Mouse (Mus musculus) C2C12 (cell line): Measurements from ENCODE around the gene Agtr1a. TPM values are rescaled to one million over a fixed set of nuclear protein-coding genes. Genes with fewer than 3 reads are reported as not detected.

Source experiments
- H3K27me3 ChIP-seq: one replicate; pipeline ENCODE4 v1.6.1; 2011; ENCODE audit not compliant: control insufficient read depth, insufficient read depth, insufficient read length
- H3K36me3 ChIP-seq: one replicate; pipeline ENCODE4 v1.6.1; 2011; ENCODE audit not compliant: control insufficient read depth, insufficient read depth
- H3K4me3 ChIP-seq: one replicate; pipeline ENCODE4 v1.5.1; 2011; ENCODE audit warnings: mild to moderate bottlenecking, control low read depth; ENCODE audit not compliant: poor library complexity, insufficient read depth, severe bottlenecking
- H3K79me2 ChIP-seq: one replicate; pipeline ENCODE4 v1.6.1; 2011; ENCODE audit not compliant: control insufficient read depth, insufficient read depth
- H3K79me3 ChIP-seq: one replicate; pipeline ENCODE4 v1.6.1; 2011; ENCODE audit warnings: low read depth, control low read depth
- H3ac ChIP-seq: one replicate; pipeline ENCODE3; 2011; ENCODE audit warnings: low read depth; ENCODE audit not compliant: control insufficient read depth, insufficient read length
- CEBPB ChIP-seq: IDR thresholded peaks from one replicate; pipeline ENCODE4 v1.6.1; 2011; ENCODE audit warnings: low read depth, mild to moderate bottlenecking, control low read depth, moderate library complexity
- CTCF ChIP-seq: IDR thresholded peaks from one replicate; pipeline ENCODE4 v1.5.1; 2011; ENCODE audit not compliant: control insufficient read depth, insufficient read depth, insufficient read length
- FOSL1 ChIP-seq: IDR thresholded peaks from one replicate; pipeline ENCODE4 v1.8.0; 2011; ENCODE audit warnings: mild to moderate bottlenecking, low read length; ENCODE audit not compliant: poor library complexity, insufficient read depth, severe bottlenecking
- MAX ChIP-seq: IDR thresholded peaks from one replicate; pipeline ENCODE4 v1.6.1; 2011; ENCODE audit warnings: mild to moderate bottlenecking, control low read depth
- MYOD1 ChIP-seq: IDR thresholded peaks from one replicate; pipeline ENCODE4 v1.6.1; 2011; ENCODE audit warnings: low read depth; ENCODE audit not compliant: control insufficient read depth, insufficient read length
- MYOG ChIP-seq: IDR thresholded peaks from one replicate; pipeline ENCODE4 v1.6.1; 2011; ENCODE audit not compliant: control insufficient read depth, insufficient read length; ENCODE audit errors: extremely low read depth
- USF1 ChIP-seq: IDR thresholded peaks from one replicate; pipeline ENCODE4 v1.6.1; 2011; ENCODE audit warnings: low read depth, mild to moderate bottlenecking, control low read depth, moderate library complexity
- polyA plus RNA-seq: library from polyadenylated mRNA; unstranded; fragments of >200 nt; fragmentation: generic; extraction: Trizol; gene quantifications from one replicate; pipeline ENCODE4 v1.2.1, GENCODE M21; 2012; ENCODE audit warnings: missing spikeins

Agtr1a gene
- polyA plus RNA-seq, 1 experiment: not detected

GRCm38 (mm10) chr13:30332581-30332980 is 3.7 kb upstream of the Agtr1a start:
- H3K27me3 ChIP-seq: peaks cover 7% of the 10 kb centered on the region

GRCm38 (mm10) chr13:30334667-30335066 is 1.6 kb upstream of the Agtr1a start:
- Histone ChIP-seq H3K36me3 (no peaks in the 10 kb centered on the region), H3K4me3 (no peak overlapping the region), H3K27me3 (peaks cover 12% of the 10 kb centered on the region), H3K79me3 (no peaks in the 10 kb centered on the region), H3K79me2 (no peaks in the 10 kb centered on the region), H3ac (no peak overlapping the region)
- no peak for TF ChIP-seq CTCF
- TF ChIP-seq MYOG: no peak
- no peak for TF ChIP-seq USF1
- no peak for TF ChIP-seq FOSL1
- TF ChIP-seq CEBPB: no peak
- TF ChIP-seq MAX: no peak
- no peak for TF ChIP-seq MYOD1

More at GRCm38 (mm10) chr13:30332581-30332980, 3.7 kb upstream of the Agtr1a start:
- no peaks in the 10 kb centered on the region for H3K36me3 ChIP-seq
- TF ChIP-seq MYOD1 (no peak), CEBPB (no peak), MAX (no peak), CTCF (no peak), FOSL1 (no peak), USF1 (no peak), MYOG (no peak)
- no peaks in the 10 kb centered on the region for H3K79me2 ChIP-seq
- H3ac ChIP-seq: no peak overlapping the region
- no peaks in the 10 kb centered on the region for H3K79me3 ChIP-seq
- no peak overlapping the region for H3K4me3 ChIP-seq

GRCm38 (mm10) chr13:30336913-30337312 is 672 bp downstream of the Agtr1a start:
- Histone ChIP-seq H3K79me2 (no peaks in the 10 kb centered on the region), H3ac (no peak overlapping the region), H3K79me3 (no peaks in the 10 kb centered on the region), H3K27me3 (peaks cover 16% of the 10 kb centered on the region), H3K4me3 (no peak overlapping the region), H3K36me3 (no peaks in the 10 kb centered on the region)
- TF ChIP-seq MYOG: no peak

- no peaks in the 10 kb centered on the region for H3K79me2 ChIP-seq
- no peak overlapping the region for H3K4me3 ChIP-seq
- TF ChIP-seq CTCF (no peak), USF1 (no peak), MAX (no peak), CEBPB (no peak), MYOG (no peak), MYOD1 (no peak), FOSL1 (no peak)
Observed at GRCm38 (mm10) chr13:30337646-30338045, 1.4 kb downstream of the Agtr1a start.

GRCm38 (mm10) chr13:30338576-30338975 is 2.3 kb downstream of the Agtr1a start:
- H3K4me3 ChIP-seq: no peak overlapping the region
- no peaks in the 10 kb centered on the region for H3K79me3 ChIP-seq
- TF ChIP-seq MYOG (no peak), CEBPB (no peak), MAX (no peak), CTCF (no peak), USF1 (no peak), FOSL1 (no peak), MYOD1 (no peak)
- H3ac ChIP-seq: no peak overlapping the region
- H3K27me3 ChIP-seq: peaks cover 23% of the 10 kb centered on the region
- no peaks in the 10 kb centered on the region for H3K36me3 ChIP-seq
- H3K79me2 ChIP-seq: no peaks in the 10 kb centered on the region

More at GRCm38 (mm10) chr13:30337646-30338045, 1.4 kb downstream of the Agtr1a start:
- Histone ChIP-seq H3K36me3 (no peaks in the 10 kb centered on the region), H3K27me3 (peaks cover 23% of the 10 kb centered on the region), H3ac (no peak overlapping the region), H3K79me3 (no peaks in the 10 kb centered on the region)

GRCm38 (mm10) chr13:30339927-30340326 is 3.7 kb downstream of the Agtr1a start:
- H3K79me2 ChIP-seq: no peaks in the 10 kb centered on the region
- no peak overlapping the region for H3ac ChIP-seq
- no peaks in the 10 kb centered on the region for H3K79me3 ChIP-seq
- H3K27me3 ChIP-seq: peaks cover 28% of the 10 kb centered on the region
- H3K4me3 ChIP-seq: no peak overlapping the region
- no peak for TF ChIP-seq MAX
- TF ChIP-seq USF1: no peak
- TF ChIP-seq CEBPB: no peak
- no peak for TF ChIP-seq MYOG
- no peak for TF ChIP-seq CTCF
- TF ChIP-seq MYOD1: no peak
- no peak for TF ChIP-seq FOSL1
- H3K36me3 ChIP-seq: no peaks in the 10 kb centered on the region
